Mouse (Mus musculus): ENCODE measurements around the gene Myt1l. TPM values are rescaled to one million over a fixed set of nuclear protein-coding genes. Genes with fewer than 3 reads are reported as not detected.

Myt1l gene
- polyA plus RNA-seq, 1 experiment, result not detected

GRCm38 (mm10) chr12:29649510-29650152 lies 121.4 kb downstream of the Myt1l start:
- Histone ChIP-seq H3K4me3 (ENCODE audit: insufficient read depth, low read length) (no peak overlapping the region), H3K27ac (ENCODE audit: insufficient read depth, low read depth, low read length) (no peak overlapping the region)
- TF ChIP-seq CTCF (IDR thresholded peaks at IDR 0.05; ENCODE audit: low read depth, low read length), result no peak
- TF ChIP-seq POLR2A (IDR thresholded peaks at IDR 0.05; ENCODE audit: borderline replicate concordance, low read depth, low read length), result no peak

DNA sequence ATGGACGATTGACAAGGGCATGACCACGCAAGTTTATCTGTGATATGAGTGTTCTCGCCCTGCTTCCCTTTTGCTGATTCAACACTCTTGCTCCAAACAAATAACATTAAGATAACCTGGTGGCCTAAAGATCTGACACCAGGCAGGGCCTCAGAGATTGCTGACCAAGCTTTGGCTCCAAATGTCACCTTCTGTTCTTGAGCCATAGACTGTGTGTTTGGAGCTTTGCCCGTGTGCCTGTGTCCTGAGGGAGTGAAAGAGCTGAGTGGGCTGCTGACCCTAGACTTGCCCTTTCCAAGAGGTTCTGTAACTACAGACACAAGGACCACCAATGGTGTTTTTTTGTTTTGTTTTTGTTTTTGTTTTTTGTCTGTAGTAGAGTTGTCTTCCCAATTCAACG lies 124.3 kb downstream of the Myt1l start:
- TF ChIP-seq CTCF (IDR thresholded peaks at IDR 0.05; ENCODE audit: low read depth, low read length) (no peak), POLR2A (IDR thresholded peaks at IDR 0.05; ENCODE audit: borderline replicate concordance, low read depth, low read length) (no peak)
- H3K4me1 ChIP-seq (ENCODE audit: control insufficient read depth, insufficient read depth, low read length), result no peaks in the 10 kb centered on the region
- H3K27ac ChIP-seq (ENCODE audit: insufficient read depth, low read depth, low read length), result no peak overlapping the region
- no peak overlapping the region for H3K4me3 ChIP-seq (ENCODE audit: insufficient read depth, low read length)

More at GRCm38 (mm10) chr12:29649510-29650152, 121.4 kb downstream of the Myt1l start:
- no peaks in the 10 kb centered on the region for H3K4me1 ChIP-seq (ENCODE audit: control insufficient read depth, insufficient read depth, low read length)

- Histone ChIP-seq H3K27ac (ENCODE audit: insufficient read depth, low read depth, low read length) (no peak overlapping the region), H3K4me3 (ENCODE audit: insufficient read depth, low read length) (no peak overlapping the region), H3K4me1 (ENCODE audit: control insufficient read depth, insufficient read depth, low read length) (no peaks in the 10 kb centered on the region)
- TF ChIP-seq POLR2A (IDR thresholded peaks at IDR 0.05; ENCODE audit: borderline replicate concordance, low read depth, low read length) (no peak), CTCF (IDR thresholded peaks at IDR 0.05; ENCODE audit: low read depth, low read length) (no peak)
Observed at GRCm38 (mm10) chr12:29655197-29655632, 127.0 kb downstream of the Myt1l start.

DNA sequence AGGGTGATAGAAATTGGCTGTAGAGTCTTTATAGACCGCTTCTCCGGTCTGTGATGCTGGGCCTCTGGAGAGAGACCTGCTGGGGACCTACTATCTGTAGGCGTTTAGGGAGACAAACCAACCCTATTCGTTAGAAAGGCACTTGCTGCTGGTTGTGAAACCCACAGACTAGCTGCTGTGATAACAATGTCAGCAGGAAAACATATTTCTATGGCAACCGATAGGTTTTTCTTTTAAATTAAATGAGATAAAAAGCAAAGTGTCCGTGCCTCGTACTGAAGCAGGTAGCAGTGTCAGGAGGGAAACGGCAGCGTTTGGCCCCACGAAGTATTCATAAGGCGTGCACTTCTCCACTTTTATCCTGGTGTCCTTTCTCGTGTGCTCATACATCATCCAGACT lies 127.5 kb downstream of the Myt1l start:
- H3K27ac ChIP-seq (ENCODE audit: insufficient read depth, low read depth, low read length), result no peak overlapping the region
- TF ChIP-seq POLR2A (IDR thresholded peaks at IDR 0.05; ENCODE audit: borderline replicate concordance, low read depth, low read length) (no peak), CTCF (IDR thresholded peaks at IDR 0.05; ENCODE audit: low read depth, low read length) (no peak)
- no peak overlapping the region for H3K4me3 ChIP-seq (ENCODE audit: insufficient read depth, low read length)
- no peaks in the 10 kb centered on the region for H3K4me1 ChIP-seq (ENCODE audit: control insufficient read depth, insufficient read depth, low read length)

DNA sequence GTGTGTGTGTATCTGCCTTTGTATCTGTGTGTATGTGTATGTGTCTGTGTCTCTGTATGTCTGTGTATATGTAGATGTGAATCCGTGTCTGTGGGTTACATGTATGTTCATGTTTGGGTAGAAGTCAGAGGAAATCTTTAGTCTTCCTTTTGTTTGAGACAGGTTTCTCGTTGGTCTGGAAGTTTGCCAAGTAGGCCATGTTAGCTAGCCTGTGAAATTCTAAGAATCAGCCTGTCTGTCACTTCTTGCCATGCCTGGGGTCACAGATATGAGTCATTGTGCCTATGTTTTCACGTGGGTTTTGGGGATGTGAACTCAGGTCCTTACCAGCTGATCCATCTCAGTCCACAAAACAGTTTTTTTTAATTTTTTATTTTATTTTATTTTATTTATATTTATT lies 128.9 kb downstream of the Myt1l start:
- no peak for TF ChIP-seq CTCF (IDR thresholded peaks at IDR 0.05; ENCODE audit: low read depth, low read length)
- TF ChIP-seq POLR2A (IDR thresholded peaks at IDR 0.05; ENCODE audit: borderline replicate concordance, low read depth, low read length), result no peak

DNA sequence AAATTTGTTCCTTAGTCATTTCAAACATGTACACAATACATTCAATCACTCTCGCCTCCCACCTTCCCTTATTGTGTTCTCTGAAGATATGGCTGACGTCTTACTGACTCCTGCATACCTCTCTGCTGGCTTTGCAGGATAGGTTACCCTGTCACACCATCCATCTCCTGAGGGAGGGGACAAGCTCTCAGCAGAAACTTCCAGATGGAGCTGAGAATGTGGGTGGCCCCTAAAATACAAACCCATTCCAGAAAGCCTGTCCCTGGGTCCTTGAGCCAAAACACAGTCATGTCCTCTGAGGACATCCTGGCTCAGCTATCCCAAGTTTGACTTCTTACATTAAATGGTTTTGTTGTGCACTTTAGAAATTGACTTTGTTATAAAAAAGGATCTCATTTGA lies 129.7 kb downstream of the Myt1l start:
- TF ChIP-seq POLR2A (IDR thresholded peaks at IDR 0.05; ENCODE audit: borderline replicate concordance, low read depth, low read length), result no peak
- TF ChIP-seq CTCF (IDR thresholded peaks at IDR 0.05; ENCODE audit: low read depth, low read length), result no peak
- Histone ChIP-seq H3K27ac (ENCODE audit: insufficient read depth, low read depth, low read length) (no peak overlapping the region), H3K4me3 (ENCODE audit: insufficient read depth, low read length) (no peak overlapping the region), H3K4me1 (ENCODE audit: control insufficient read depth, insufficient read depth, low read length) (no peaks in the 10 kb centered on the region)

More for the DNA sequence above, 128.9 kb downstream of the Myt1l start:
- H3K4me1 ChIP-seq (ENCODE audit: control insufficient read depth, insufficient read depth, low read length), result no peaks in the 10 kb centered on the region
- H3K4me3 ChIP-seq (ENCODE audit: insufficient read depth, low read length), result no peak overlapping the region
- no peak overlapping the region for H3K27ac ChIP-seq (ENCODE audit: insufficient read depth, low read depth, low read length)

DNA sequence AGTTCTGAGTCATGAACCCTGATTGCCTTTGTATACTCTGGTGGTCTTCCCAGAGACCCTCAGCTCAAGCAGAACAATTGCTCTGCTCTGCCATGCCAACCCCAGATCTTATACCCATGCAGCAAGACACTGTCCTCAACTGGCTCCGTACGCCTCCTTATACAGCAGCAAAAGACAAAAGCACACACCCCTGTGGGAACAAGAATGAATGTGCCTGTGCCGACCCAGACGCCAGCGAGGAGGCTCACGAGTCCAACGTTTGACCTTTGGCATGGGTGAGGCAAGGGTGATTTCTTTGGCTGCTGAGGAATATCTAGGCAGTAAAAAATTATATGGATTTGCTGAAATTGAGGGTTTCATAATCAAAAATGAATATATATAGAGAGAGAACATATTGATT lies 143.8 kb downstream of the Myt1l start:
- TF ChIP-seq CTCF (IDR thresholded peaks at IDR 0.05; ENCODE audit: low read depth, low read length), result no peak
- no peak for TF ChIP-seq POLR2A (IDR thresholded peaks at IDR 0.05; ENCODE audit: borderline replicate concordance, low read depth, low read length)
- no peaks in the 10 kb centered on the region for H3K4me1 ChIP-seq (ENCODE audit: control insufficient read depth, insufficient read depth, low read length)
- H3K27ac ChIP-seq (ENCODE audit: insufficient read depth, low read depth, low read length), result no peak overlapping the region
- H3K4me3 ChIP-seq (ENCODE audit: insufficient read depth, low read length), result no peak overlapping the region

DNA sequence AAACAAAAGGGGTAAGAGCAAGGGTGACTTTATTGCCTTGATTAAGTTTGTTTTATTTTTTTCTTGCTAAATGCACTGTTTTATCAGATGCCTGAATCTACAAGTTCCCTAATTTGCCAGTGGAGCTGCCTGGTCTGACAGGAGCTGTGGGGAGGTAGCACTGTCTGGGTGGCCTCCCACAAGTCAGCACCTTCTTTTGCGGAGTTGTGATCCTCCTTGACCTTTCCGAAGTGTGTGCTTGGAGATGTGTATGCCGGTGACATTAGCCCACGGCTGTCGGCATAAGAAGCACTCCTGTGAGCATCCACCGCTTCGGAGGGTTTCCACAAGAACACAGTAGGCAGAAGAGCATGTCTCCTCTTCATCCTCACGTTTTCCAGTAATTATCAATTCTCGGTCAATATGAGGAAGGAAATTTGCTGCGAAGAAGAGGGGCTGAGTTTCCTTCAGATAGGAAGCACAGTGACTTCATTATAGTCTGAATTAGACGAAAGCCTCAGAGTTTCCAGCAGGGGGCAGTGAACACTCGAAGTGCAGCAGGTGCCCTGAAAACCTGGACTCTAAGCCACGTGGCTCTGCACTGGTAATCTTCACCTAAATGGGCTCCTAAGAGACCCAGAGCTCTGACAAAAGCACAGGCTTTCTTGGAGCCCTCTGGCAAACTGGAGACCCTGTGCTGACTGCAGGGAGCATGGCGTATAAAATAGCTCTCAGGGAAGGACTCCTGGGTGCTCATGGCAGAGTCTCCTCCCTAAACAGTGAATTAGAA lies 147.6 kb downstream of the Myt1l start:
- Histone ChIP-seq H3K4me1 (ENCODE audit: control insufficient read depth, insufficient read depth, low read length) (no peaks in the 10 kb centered on the region), H3K4me3 (ENCODE audit: insufficient read depth, low read length) (no peak overlapping the region), H3K27ac (ENCODE audit: insufficient read depth, low read depth, low read length) (no peak overlapping the region)
- 0 out of 2 replicates have a peak, but pooled peaks have one; percentile 18 for TF ChIP-seq CTCF (IDR thresholded peaks at IDR 0.05; ENCODE audit: low read depth, low read length)
- no peak for TF ChIP-seq POLR2A (IDR thresholded peaks at IDR 0.05; ENCODE audit: borderline replicate concordance, low read depth, low read length)

- no peaks in the 10 kb centered on the region for H3K4me1 ChIP-seq (ENCODE audit: control insufficient read depth, insufficient read depth, low read length)
- no peak for TF ChIP-seq POLR2A (IDR thresholded peaks at IDR 0.05; ENCODE audit: borderline replicate concordance, low read depth, low read length)
- TF ChIP-seq CTCF (IDR thresholded peaks at IDR 0.05; ENCODE audit: low read depth, low read length), result no peak
- H3K4me3 ChIP-seq (ENCODE audit: insufficient read depth, low read length), result no peak overlapping the region
- H3K27ac ChIP-seq (ENCODE audit: insufficient read depth, low read depth, low read length), result no peak overlapping the region
Observed at GRCm38 (mm10) chr12:29682384-29682783, 154.2 kb downstream of the Myt1l start.

DNA sequence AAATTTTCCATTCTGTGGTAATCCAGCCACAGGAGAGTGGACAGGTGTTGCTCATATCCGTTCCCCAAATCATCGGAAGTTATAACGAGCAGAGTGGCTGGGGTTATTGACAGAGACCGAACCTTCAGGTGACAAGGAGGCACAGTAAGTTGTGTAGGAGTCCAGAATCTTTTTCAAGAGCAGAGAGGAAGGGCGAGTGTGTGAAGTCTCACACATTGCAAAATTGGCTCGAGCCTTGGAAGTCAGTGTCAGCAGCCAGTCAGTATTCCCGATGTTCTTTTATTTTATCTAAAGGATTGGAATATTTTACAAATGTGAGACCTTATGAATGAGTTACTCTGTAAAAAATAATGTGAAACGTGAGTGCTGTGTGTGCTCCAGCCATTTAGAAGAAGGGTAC lies 154.8 kb downstream of the Myt1l start:
- TF ChIP-seq CTCF (IDR thresholded peaks at IDR 0.05; ENCODE audit: low read depth, low read length), result no peak
- no peak for TF ChIP-seq POLR2A (IDR thresholded peaks at IDR 0.05; ENCODE audit: borderline replicate concordance, low read depth, low read length)

More for the DNA sequence above, 154.8 kb downstream of the Myt1l start:
- no peak overlapping the region for H3K27ac ChIP-seq (ENCODE audit: insufficient read depth, low read depth, low read length)
- H3K4me3 ChIP-seq (ENCODE audit: insufficient read depth, low read length), result no peak overlapping the region
- no peaks in the 10 kb centered on the region for H3K4me1 ChIP-seq (ENCODE audit: control insufficient read depth, insufficient read depth, low read length)

All from bone marrow macrophage, adult 2 months (primary cell).